Mouse (Mus musculus): ENCODE results near the gene Arsj. TPM values are rescaled to one million over a fixed set of nuclear protein-coding genes. Genes with fewer than 3 reads are reported as not detected.

Arsj gene
- 1.5 TPM in 2 replicates for polyA plus RNA-seq (2015; fragmentation: Nextera tagmentation; extraction: Ambion mirVana)

DNA sequence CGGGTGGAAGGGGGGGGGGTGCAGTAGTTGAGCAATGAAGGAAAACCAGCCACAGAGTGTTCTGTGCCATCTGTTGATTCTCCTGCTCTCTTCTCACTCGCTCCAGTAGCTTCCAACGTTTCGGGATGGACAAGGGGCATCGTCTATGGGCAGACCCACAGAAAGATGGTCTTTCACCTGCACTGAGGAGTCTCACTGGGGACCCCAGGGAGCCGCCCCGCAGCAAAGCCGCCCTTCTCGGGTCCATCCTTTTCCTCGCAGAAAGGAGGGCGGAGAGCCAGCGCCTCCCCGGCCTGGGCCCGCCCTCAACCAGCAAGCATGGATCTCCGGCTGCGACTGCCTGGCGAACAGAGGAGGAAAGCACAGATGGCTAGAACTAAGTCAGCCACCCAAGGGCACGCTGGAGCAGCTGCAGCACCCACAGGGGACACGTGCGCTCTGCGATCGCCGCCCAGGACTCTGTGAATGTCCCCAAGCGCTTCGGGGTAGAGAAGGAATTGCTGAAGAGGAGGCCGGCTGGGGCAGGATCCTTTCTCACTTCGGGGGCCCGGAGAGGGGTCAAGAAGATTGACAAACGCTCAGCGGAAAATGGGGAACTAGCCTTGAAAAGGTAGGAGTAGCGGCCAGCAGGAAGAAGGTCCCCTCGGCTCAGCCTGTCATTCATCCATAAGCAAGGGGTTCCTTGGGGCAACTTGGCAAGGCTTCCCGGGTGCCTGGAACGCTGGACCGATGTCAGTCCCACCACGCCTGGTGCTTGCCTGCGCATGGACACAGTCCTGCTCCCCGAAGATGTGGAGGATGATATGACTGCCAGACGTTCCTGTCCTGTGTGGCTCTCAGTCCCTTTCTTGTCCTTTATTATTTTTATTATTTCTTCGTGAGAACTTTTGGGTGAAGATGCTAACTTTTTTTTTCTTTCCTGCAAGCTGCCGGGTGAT is at the start of gene Arsj:
TSS of gene Arsj (plus strand) at position 117 of the 938 bp plus-strand sequence.
- H3K9me3 ChIP-seq (ENCODE audit: control insufficient read depth, low read length): no peaks in the 10 kb centered on the region
- TF ChIP-seq EP300 (optimal IDR thresholded peaks at IDR 0.05): no peak
- no peak for TF ChIP-seq CTCF (IDR thresholded peaks at IDR 0.05; ENCODE audit: low read depth)
- ATAC-seq (ENCODE audit: low FRiP score, low TSS enrichment) (peak; percentile 64; the same call in 1 of the 2 replicates), DNase-seq (ENCODE audit: low spot score) (peak; percentile 45)
- peak within 1 kb of the TSS; percentile 63 for H3K9ac ChIP-seq (ENCODE audit: low read length)
- no peak within 1 kb of the TSS; the same call in 1 of the 2 replicates for H3K27ac ChIP-seq (replicated peaks)
- H3K27me3 ChIP-seq (ENCODE audit: control insufficient read depth, insufficient read depth, low read length): no peaks in the 10 kb centered on the region
- peak within 1 kb of the TSS; percentile 48 for H3K4me3 ChIP-seq (ENCODE audit: low read depth, low read length)
- peak within 1 kb of the TSS; percentile 75 for H3K4me2 ChIP-seq (replicated peaks; ENCODE audit: low read depth)
- H3K36me3 ChIP-seq (ENCODE audit: control insufficient read depth, insufficient read depth, low read length): no peaks in the 10 kb centered on the region
- WGBS: 9% methylated on average over 41 of the region's 41 CpGs
- no peaks in the 10 kb centered on the region for H3K4me1 ChIP-seq (replicated peaks; ENCODE audit: control insufficient read depth, insufficient read depth)

- 59% methylated on average over 4 of the region's 4 CpGs for WGBS
- Histone ChIP-seq H3K4me1 (replicated peaks; ENCODE audit: control insufficient read depth, insufficient read depth) (no peaks in the 10 kb centered on the region), H3K4me3 (ENCODE audit: low read depth, low read length) (no peak overlapping the region), H3K27ac (replicated peaks) (no peak overlapping the region), H3K27me3 (ENCODE audit: control insufficient read depth, insufficient read depth, low read length) (no peaks in the 10 kb centered on the region), H3K36me3 (ENCODE audit: control insufficient read depth, insufficient read depth, low read length) (no peaks in the 10 kb centered on the region), H3K9ac (ENCODE audit: low read length) (no peak overlapping the region), H3K9me3 (ENCODE audit: control insufficient read depth, low read length) (no peaks in the 10 kb centered on the region), H3K4me2 (replicated peaks; ENCODE audit: low read depth) (no peak overlapping the region)
- ATAC-seq (ENCODE audit: low FRiP score, low TSS enrichment) (no peak), DNase-seq (ENCODE audit: low spot score) (no peak)
- TF ChIP-seq CTCF (IDR thresholded peaks at IDR 0.05; ENCODE audit: low read depth): no peak
- no peak for TF ChIP-seq EP300 (optimal IDR thresholded peaks at IDR 0.05)
Measured at GRCm38 (mm10) chr3:126324872-126325498, 38.5 kb upstream of the Arsj start.

DNA sequence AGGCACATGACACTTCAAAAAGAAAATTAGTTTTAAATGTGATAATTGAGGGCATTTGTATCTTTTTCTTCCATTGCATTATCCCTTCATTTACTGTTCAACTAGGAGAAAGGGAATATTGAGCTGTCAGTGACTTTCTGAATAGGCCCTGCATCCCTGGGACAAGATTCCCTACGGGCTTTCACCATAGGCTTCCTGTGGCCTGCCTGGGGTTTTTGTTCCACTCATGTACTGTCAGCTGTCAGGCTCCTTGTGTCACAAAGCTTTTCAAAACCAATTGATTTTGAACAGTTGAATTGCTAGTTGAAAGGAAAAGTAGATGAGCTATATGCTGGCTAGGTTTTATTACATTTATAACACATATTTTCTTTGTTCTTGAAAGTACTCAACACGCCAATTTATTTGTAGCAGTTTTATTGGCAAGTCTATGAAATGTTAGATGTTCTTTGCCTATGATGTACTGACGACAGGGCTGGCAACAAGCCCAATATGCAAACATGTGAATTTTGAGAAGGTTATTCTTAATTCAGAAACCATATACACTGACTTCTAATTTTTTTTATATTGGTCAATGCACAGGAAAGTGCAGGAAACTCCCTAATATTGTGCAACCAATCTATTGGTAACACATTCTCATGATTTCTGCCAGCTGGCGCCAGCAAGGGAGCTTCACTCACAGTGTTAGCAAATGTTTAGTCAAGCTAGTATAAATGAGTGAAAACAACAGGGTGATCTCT is 37.4 kb upstream of the Arsj start:
- H3K27me3 ChIP-seq (ENCODE audit: control insufficient read depth, insufficient read depth, low read length): no peaks in the 10 kb centered on the region
- no peak for TF ChIP-seq CTCF (IDR thresholded peaks at IDR 0.05; ENCODE audit: low read depth)
- TF ChIP-seq EP300 (optimal IDR thresholded peaks at IDR 0.05): no peak
- no peak overlapping the region for H3K9ac ChIP-seq (ENCODE audit: low read length)
- DNase-seq (ENCODE audit: low spot score): no peak
- H3K9me3 ChIP-seq (ENCODE audit: control insufficient read depth, low read length): no peaks in the 10 kb centered on the region
- H3K36me3 ChIP-seq (ENCODE audit: control insufficient read depth, insufficient read depth, low read length): no peaks in the 10 kb centered on the region
- 58% methylated on average over 4 of the region's 4 CpGs for WGBS
- ATAC-seq (ENCODE audit: low FRiP score, low TSS enrichment): no peak
- no peak overlapping the region for H3K27ac ChIP-seq (replicated peaks)
- H3K4me1 ChIP-seq (replicated peaks; ENCODE audit: control insufficient read depth, insufficient read depth): no peaks in the 10 kb centered on the region
- H3K4me3 ChIP-seq (ENCODE audit: low read depth, low read length): no peak overlapping the region
- H3K4me2 ChIP-seq (replicated peaks; ENCODE audit: low read depth): no peak overlapping the region

- no peak overlapping the region for H3K27ac ChIP-seq (replicated peaks)
- H3K4me1 ChIP-seq (replicated peaks; ENCODE audit: control insufficient read depth, insufficient read depth): no peaks in the 10 kb centered on the region
- no peak overlapping the region for H3K9ac ChIP-seq (ENCODE audit: low read length)
- H3K36me3 ChIP-seq (ENCODE audit: control insufficient read depth, insufficient read depth, low read length): no peaks in the 10 kb centered on the region
- no peaks in the 10 kb centered on the region for H3K9me3 ChIP-seq (ENCODE audit: control insufficient read depth, low read length)
- H3K27me3 ChIP-seq (ENCODE audit: control insufficient read depth, insufficient read depth, low read length): no peaks in the 10 kb centered on the region
- WGBS: 51% methylated on average over 2 of the region's 2 CpGs
- TF ChIP-seq CTCF (IDR thresholded peaks at IDR 0.05; ENCODE audit: low read depth) (no peak), EP300 (optimal IDR thresholded peaks at IDR 0.05) (no peak)
- ATAC-seq (ENCODE audit: low FRiP score, low TSS enrichment): no peak
- no peak for DNase-seq (ENCODE audit: low spot score)
- no peak overlapping the region for H3K4me3 ChIP-seq (ENCODE audit: low read depth, low read length)
- no peak overlapping the region for H3K4me2 ChIP-seq (replicated peaks; ENCODE audit: low read depth)
Measured at GRCm38 (mm10) chr3:126326628-126327325, 36.7 kb upstream of the Arsj start.

DNA sequence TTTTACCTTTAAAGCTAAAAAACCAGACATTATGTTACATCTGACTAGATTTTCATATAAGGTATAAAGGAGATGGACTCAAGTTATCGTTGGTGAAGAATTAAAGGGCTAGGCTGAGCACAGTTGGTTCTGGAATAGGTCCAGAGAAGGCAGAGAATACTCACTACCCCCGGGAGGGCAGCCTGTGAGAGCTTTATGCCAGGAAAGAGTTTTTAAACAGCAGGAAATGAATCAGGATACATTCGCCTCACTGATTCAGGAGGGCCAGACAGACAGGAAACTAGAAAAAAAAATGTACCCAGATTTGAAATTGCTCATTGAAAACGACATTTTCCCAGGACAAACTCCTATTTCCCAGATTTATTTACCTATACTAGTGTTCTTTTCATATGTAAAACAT is 28.2 kb upstream of the Arsj start:
- Histone ChIP-seq H3K27ac (replicated peaks) (no peak overlapping the region), H3K4me1 (replicated peaks; ENCODE audit: control insufficient read depth, insufficient read depth) (no peaks in the 10 kb centered on the region), H3K9me3 (ENCODE audit: control insufficient read depth, low read length) (no peaks in the 10 kb centered on the region), H3K4me2 (replicated peaks; ENCODE audit: low read depth) (no peak overlapping the region), H3K9ac (ENCODE audit: low read length) (no peak overlapping the region), H3K36me3 (ENCODE audit: control insufficient read depth, insufficient read depth, low read length) (no peaks in the 10 kb centered on the region), H3K4me3 (ENCODE audit: low read depth, low read length) (no peak overlapping the region), H3K27me3 (ENCODE audit: control insufficient read depth, insufficient read depth, low read length) (no peaks in the 10 kb centered on the region)
- DNase-seq (ENCODE audit: low spot score) (no peak), ATAC-seq (ENCODE audit: low FRiP score, low TSS enrichment) (no peak)
- 49% methylated on average over 4 of the region's 4 CpGs for WGBS
- TF ChIP-seq CTCF (IDR thresholded peaks at IDR 0.05; ENCODE audit: low read depth) (no peak), EP300 (optimal IDR thresholded peaks at IDR 0.05) (no peak)
